Mouse (Mus musculus): ENCODE results near the gene Mpzl2.
A peak's percentile ranks its signal among the peaks of the same experiment; 100 is the strongest.

Gene Mpzl2

DNA sequence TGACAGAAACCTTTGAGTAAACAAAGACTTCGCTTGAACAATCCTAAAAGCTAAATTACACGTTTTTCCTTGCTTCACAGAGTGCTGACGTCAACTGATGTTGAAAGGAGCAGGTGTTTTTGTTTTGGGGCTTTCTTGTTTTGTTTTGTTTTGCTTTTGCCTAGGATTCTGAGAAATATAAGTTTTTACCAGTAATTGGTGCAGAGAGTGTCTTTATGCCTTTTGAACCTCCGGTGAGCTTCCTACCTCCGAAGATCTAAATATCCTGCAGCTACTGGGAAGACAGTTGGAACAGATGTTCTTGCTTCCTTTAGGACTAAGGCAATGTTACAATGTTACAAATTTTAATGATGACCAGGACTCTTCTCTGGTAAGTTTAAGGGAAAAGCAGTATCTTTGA lies at the start of gene Mpzl2:
Gene Mpzl2 (plus strand): TSS at position 301 of the 400 bp plus-strand sequence.
- no peak for DNase-seq

DNA sequence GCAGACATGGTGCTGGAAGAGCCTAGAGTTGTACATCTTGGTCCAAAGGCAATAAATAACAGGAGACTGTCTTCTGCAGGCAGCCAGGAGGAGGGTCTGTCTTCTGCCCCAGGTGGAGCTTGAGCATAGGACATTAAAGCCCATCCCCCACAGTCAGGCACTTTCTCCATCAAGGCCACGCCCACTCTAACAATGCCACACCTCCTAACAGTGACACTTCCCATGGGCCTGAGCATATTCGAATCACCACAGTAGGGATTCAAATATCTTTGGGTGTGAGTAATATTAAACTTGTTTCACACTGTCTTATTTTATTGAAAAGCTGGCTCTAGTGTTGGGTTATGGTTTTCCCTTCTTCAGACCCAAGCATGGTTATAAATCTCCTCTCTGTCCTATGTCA lies 47.8 kb upstream of the Mpzl2 start:
- DNase-seq, result no peak

DNA sequence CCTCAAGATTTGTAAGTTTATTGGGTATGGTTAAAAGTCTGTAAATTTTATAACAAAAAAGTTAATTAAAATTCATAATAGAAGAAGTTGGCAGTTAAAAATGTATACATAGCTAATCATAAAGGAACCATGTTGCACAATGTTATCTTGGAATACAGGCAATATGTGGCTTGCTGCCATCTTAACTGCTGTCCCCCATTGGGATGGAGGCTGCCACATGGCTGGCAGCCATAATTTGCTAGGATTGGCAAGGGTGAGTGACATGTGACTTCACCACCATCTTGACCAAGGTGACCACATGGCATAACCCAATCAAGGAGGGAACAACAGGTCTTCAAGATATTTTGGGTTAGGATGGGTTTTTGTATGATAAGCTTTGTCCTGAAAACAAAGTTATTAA lies 47.3 kb upstream of the Mpzl2 start:
- no peak for DNase-seq

DNA sequence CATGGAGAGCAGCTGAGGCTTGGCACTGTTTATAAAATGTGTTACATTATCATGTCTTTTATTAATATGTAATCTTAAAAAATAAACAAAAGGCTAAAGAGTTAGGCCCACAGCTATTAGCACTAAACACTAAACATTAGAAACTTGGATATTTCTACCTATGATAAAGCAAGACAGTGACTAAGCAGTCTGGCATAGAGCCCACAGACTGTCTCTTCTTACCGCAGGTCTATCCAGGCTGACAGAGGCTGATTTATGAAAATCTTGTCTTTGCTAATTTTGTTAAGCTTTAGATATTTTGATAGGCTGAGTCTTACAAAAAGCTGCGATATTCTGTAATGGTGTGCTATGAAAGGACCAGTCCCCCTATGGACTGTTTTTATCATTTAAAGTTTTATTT lies 46.3 kb upstream of the Mpzl2 start:
- no peak for DNase-seq

DNA sequence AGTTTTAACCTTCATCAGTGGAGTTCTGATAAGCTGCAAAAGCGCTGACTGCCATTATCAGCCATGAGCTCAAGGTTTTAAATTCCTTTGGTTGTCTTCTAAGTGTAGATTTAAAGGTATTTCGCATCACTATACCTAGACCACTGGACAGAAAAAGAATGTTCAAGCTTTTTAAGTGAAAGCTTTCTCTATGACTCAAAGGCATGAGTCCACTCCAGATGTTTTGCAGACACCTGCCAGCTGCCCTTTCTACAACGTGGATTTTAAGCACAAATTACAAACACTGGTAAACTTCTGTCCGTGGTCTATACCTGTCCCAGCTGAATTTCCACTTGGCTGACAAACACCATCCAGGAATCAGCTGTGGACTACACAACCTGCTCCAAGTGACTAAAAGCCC lies 44.6 kb upstream of the Mpzl2 start:
- no peak for DNase-seq

DNA sequence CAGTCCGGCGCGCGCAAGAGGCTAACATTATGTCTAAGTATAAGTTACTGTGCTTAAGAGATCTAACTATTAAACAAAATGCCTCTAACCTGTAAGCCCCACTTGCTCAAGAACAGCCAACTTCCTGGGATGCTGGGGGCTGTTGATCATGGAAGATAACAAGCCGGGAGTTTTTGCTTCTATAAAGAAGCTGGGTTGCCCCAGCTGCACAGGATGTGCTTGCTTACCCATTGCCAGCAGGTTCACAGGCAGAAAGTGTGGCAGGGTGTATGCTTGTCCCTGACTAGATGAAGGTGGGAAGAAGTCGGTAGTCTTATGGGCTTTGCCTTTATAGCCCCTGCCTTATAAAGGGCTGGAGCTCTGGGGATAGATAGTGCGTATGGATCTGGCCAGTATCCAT lies 43.0 kb upstream of the Mpzl2 start:
- DNase-seq, result no peak

DNA sequence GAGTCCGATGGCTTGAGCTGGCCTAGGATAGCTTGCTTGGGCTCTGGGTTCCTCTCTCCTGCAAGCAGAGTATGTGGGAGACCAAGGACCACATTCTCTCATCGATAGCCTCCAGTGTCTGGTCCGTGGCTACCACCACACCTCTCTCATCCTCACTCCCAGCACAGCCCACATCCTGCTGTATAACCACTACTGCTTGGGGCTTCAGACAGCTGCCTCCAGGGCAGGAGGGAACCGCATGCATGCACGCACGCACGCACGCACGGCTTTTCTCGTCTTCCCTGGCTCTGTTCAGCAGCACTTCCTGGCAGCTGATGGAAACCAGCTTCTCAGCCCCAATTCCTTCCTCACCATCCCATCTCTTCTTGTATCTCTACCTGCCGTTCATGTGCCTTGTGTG lies 41.5 kb upstream of the Mpzl2 start:
- DNase-seq, result no peak

DNA sequence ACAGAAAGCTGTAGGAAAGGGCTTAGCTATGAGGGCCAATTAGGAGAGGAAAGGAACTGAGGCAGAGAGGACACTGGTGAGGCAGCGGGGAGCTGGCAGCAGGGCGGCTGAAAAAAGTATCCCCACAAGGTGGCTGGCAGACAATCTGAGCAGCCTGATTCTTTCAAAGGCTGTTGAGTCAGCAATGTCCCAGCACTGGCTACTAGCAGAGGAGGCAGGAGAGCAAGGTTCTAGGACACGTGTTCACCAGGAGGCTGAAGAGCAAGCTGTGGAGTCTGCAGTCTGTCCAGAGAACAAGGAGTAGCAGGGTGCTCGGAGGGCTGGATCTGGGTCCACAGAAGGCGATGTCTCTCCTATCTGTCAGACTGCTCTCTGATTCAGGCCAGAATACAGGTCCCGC lies 40.4 kb upstream of the Mpzl2 start:
- DNase-seq, result no peak

DNA sequence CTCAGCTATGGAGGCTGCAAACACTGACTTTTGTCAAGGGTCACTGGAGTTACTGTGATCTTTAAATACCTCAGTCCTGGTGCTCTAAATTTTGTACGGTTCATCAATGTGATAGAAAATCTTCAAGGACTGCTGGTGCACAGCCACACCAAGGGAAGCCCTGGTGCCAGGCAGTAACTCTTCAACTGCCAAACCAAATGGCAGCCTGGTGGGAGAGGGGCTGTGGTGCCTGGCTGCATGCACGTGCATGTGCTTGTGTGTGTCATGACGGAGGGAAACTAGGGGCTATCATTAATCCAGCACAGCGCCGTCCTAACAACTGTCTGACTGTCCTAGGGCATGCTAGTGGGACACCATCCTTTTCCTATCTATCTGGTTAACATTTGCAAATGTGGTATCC lies 39.8 kb upstream of the Mpzl2 start:
- no peak for DNase-seq

DNA sequence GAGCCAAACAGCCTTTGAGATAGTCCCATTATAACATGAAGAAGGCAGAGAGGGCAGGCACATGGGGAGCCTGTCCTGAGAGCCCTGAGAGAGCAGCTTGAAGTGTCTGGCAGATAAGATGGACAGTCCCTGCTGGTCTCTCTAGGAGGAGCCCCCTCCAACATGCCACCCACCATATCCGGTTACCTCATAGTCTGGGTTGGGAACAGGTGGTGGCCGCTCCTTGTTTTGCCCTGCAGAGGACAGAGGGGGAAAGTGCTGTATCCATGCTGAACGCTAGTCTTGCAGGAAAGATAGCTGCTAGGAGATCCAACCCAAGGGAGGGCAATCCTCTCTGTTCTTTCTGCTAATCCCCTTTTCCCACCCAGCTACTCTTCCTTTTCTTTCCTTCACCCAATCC lies 39.4 kb upstream of the Mpzl2 start:
- DNase-seq, result no peak

DNA sequence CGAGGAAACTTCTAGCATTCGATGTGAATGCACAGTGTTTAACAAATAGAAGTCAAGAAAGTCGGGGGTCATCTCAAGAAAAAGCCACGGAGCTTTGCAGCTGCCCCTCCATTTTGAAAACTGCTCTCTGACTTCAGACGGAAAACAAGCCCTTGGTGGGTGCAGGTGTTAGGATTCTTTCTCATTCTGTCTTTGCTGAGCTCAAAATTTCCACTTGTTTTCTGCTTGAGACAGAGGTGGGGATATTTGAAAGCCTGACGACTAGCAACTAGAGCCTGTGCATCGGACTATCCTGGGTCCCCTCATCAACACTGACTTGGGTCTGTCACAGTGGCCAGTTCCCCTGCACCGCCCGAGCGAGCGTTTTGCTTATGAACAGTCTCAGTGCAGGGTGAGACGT lies 32.2 kb upstream of the Mpzl2 start:
- DNase-seq, result no peak

DNA sequence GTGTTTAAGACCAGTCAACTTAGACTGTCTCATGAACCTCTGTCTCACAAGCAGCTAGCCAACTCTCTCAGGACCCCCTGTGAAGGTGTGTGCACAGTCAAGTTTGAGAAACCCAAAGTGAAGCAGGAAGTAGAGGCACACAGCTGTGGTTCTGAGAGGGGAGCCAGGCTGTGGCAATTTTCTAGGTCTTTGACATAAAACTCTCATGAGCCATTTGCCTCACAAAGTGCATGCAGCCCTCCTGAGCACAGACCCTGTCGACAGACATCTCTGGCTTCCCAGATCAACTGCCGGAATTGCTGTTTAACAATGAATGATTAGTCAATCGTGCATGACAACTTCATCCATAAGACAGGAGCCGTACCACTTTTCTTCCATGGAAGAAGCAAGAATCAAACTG lies 31.3 kb upstream of the Mpzl2 start:
- DNase-seq, result no peak

DNA sequence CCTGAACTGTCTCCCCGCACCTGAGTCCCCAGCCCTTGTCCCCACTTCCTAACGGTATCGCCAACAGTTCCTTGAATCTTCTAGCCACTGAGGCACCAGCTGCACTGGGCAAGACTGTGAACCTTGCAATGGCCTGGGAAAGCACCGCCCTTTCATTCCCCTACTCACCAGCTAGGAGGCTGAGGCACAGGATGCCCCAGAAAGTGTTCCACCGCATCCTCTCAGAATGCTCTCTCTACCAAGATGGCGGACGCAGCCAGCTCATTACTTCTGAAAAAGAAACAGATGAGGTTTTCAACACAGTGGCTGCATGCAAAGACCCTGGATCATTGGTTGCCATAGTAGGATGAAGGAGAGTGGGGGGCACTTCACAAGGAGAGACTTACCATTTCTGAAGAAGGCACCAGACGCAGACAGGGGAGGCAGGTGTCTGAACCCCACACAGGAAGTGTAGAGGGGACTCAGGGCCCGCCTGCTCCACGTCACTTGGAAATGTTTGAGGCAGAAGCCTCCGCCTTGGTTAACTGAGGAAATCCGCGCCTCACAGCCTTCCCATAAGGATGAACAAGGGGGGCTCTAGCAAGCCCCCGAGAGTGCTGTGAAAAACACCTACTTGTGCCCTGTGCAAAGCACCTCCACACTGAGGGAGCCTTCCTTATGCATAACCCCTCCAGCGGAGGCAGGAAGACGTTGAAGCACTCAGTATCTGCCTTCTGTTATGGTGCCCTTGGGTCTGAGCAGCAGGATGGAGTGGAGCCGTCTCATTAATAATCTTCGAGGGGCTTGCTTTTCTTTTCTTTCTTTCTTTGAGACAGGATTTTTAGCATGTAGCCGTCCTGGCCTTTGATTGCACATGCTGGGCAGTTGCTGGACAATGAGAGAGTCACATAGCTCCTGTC lies 30.2 kb upstream of the Mpzl2 start, which contains the start of gene Cd3e:
Gene Cd3e (minus strand): TSS at position 448 of the 899 bp plus-strand sequence.
- peak in 1 of 2 experiments; percentile 14 for DNase-seq

DNA sequence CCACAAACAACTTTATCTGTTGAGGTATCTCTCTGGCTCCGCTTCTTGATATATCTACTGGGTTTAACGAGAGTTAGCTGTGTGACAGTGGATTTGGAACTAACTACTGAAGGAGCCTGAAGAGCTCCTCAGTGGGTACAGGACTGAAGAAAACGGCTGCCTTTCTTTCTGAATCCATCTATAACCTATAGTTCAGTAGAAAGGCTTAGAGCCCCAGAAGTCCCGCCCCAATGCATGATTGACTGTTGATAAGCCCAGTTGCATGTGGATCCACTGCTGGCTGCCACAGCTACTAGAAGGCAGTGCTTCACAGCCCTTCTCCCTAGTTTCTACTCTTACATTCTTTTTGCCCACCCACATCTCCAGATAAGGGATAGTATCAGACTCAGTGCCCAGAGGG lies 29.1 kb upstream of the Mpzl2 start:
- DNase-seq, result no peak

DNA sequence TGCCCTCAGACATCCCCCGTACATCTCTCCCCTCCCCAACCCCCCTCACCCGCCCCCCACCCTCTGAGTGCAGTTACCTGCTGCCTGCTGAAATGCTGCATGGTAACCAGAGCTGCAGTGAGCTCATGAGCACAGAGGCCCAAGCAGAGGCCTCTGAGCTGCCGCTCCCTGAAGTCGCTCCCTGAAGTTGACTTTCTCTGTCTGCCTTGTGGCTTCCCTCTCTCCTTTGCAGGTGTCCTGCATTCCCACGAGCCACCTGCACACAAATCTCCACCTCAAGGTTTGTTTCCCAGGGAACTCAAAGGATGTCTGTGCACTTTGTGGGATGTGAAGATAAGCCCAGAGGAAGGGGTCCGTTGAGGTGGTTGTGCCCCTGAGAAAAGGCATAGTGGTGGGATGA lies 28.3 kb upstream of the Mpzl2 start:
- DNase-seq, result no peak

DNA sequence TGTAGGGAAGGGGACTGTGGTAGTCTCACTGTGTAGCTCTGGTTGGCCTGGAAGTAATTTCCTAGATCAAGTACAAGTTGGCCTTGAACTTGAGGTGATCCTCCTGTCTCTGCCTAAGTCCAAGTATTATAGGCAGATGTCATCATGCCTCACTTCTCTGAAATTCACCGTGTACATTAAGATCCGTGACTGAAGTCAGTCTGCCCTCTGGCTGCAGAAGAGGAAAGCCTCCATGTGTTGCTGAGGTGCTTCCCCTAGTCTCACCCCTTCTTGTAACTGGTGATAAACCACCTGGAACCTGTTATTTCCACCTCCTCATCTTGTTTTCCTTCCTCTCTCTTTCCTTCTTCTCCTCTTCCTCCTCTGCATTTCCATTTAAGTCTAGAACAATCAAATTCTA lies 24.7 kb upstream of the Mpzl2 start:
- DNase-seq, result no peak

DNA sequence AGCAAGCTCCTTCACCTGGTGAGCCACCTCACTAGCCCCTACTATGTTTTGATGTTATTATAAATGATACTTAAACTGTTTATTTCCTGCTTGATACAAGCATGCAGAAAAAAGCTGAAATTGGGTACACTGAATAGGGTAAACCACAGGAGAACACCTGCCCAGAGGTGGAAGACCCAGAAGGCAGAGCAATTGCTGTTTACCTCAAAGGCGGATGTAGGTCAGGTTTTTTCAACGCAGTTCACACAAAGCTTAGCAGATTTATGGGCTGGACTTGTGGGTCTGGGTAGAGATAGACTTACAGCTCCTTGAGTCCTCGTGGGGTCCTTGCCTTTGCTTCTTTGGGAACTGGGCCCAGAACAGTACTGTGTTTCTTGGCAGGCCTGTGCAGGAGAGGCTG lies 23.8 kb upstream of the Mpzl2 start:
- no peak for DNase-seq

DNA sequence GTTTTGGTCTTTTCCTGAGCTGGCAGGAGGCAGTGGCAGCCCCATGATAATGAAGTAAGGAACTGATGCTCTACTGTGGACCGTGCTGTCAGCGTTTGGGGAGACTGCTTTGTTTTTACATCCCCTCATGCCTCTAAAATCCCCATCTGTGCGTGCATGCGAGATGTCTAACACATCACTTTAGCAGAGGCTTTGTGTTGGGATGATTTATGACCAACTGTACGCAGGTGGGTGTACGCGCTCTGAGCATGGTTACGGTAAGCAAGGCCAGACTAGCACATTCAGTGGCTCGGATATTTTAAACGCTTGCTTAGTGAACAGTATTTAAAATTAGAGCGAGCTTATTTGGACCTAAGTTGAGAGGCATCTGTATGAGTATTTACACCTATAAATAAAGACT lies 21.6 kb upstream of the Mpzl2 start:
- no peak for DNase-seq

DNA sequence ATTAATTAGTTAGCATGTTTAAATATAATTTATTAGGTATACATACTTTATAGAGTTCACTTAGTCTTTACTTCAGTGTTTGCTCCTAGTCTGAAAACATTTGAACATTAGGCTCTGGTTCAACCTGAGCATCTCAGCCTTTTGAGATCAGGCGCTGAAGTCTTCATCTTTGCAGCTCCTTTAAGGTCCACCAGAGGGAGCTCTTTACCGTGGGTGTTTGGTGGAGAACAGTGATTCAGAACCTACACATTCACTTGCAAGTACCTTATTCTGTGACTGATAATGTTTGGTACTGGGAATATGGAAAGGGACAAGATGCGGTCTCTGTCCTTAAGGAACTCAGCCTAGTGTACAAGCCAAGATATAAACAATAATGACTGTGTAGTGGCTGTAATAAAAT lies 16.8 kb upstream of the Mpzl2 start:
- peak in 1 of 2 experiments; percentile 60 for DNase-seq

DNA sequence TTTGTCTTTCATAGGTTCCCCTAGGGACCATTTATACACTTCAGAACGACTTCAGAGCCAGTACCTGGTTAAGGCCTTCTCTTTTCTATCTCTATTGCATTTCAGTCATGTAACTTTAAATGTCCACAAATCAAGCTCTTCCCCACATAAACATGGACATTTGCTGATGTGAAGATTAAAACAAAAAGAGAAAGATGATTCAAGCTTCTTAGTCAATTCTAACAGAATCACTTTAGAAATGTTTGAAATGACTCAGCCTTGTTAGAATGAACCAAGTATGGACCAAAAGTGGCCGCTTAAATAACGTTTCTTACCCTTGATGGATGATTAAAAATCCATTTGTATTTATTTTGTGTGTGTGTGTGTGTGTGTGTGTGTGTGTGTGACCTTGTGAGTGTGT lies 16.0 kb upstream of the Mpzl2 start:
- DNase-seq, result no peak

DNA sequence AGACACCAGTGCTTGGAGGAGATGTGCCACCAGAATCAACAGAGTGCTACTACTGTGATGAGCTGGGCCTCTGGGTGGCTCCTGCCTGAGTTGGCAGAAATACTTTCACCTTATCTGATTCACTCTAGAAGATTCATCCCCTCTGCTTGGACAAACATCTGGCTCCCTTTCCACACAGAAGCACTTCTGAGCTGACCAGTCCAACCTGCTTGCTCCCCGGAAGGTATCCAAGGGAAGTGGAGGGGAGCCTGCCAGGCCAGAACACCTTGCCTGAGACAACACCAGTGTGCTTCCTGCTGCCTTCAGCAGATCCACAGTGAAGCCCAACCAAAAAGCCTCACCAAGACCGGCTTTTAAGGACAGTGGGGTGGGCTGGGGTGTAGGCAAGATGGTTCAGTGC lies 15.4 kb upstream of the Mpzl2 start:
- no peak for DNase-seq

DNA sequence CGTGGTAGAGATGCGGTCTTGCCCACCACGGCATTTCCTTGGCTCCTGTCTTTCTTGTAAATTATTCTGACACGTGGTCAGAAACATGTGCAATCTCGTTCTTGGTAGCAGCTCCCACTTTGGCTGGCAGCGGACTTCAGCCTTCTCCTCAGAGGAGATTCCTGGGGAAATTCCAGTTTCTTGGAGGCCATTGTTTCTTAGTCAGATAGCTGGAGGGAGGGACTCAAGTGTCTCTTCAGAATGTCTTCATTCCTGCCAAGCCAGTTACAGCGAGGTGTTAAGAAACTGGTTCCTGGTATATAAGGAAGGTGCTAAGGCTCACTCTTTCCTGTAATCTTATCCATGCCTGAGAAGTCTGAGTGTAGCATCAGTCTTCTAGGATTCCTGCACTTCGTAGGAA lies 12.2 kb upstream of the Mpzl2 start:
- no peak for DNase-seq

DNA sequence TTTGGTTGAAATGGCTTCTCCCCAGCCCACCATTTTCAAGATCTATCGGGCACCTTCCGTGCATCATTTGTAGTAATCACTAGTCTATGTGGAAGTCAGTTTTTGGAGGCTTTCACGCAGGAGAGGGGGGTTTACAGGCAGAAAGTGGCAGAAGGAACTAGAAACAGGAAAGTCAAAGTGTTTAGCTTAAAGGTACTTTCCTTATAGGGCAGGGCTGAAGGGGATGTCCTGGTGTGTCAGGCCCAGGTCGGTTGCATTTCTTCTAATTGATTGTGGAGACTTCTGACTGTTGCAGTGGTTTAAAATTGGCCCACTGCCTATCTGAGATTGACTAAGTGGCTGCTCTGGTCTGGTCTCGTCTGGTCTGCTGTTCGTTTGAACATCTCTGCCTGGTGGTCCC lies 9.3 kb upstream of the Mpzl2 start:
- DNase-seq, result no peak

DNA sequence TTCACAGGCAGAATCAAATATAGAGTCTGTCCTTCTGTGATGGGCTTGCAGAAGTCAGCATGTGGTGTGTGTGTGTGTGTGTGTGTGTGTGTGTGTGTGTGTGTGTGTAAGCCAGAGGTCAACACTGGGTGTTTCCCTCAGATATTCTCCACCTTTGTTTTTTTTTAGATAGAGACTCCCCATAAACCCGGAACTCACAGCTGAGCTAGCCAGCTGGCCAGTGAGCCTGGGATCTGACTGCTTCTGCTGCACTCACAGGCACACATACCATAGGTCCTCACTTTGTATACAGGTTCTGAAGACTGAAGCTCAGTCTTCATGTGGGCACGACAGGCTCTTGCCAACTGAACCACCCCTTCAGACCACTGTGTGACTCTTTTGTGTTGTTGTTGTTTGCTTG lies 7.3 kb upstream of the Mpzl2 start:
- no peak for DNase-seq

DNA sequence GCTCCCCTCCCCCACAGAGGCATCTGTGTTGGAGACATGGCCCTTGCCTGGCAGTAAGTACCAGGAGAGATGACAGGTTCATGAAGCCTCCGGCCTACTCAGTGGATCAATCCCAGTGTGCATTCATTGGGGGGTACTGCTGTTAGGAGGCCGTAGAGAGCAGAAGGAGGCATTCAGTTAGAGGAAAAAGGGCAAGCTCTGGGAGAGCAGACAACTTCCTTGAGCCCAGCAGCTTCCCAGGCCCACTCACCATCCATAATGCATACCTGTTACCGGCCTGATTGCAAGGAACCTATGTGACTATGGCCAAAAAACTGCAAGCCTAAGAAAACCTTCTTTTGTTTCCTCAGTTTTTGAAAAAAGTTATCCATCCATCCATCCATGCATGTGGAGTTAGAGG lies 5.1 kb upstream of the Mpzl2 start:
- DNase-seq, result no peak

All from spleen, adult 18-20 months (tissue).